Mouse (Mus musculus): ENCODE measurements around the gene Cyp4b1. TPM values are rescaled to one million over a fixed set of nuclear protein-coding genes. Genes with fewer than 3 reads are reported as not detected.

Cyp4b1 gene
- total and polyA plus RNA-seq, 3 experiments: 32.6 to 41.4 (median 41.1) TPM

Other genes starting within 250 kb of the Cyp4b1 start
- not detected for gene Cyp4a12b, start 236.1 kb downstream of the Cyp4b1 start, total RNA-seq (2021)
- gene Cyp4a12b, start 236.1 kb downstream of the Cyp4b1 start, polyA plus RNA-seq (2012; rRNA removed): not detected in 2 replicates
- gene Cyp4a30b, start 195.1 kb downstream of the Cyp4b1 start, total RNA-seq (2021): not detected
- gene Cyp4a30b, start 195.1 kb downstream of the Cyp4b1 start, polyA plus RNA-seq (2012; rRNA removed): not detected in 2 replicates
- 1 to 10 TPM in 1 of 2 experiments, not detected in 1; 1.1 TPM for gene Cyp4a14, start 151.6 kb downstream of the Cyp4b1 start, total RNA-seq (2021)
- 0.09 TPM in 1 of 2 replicates, not detected in the other for gene Cyp4a14, start 151.6 kb downstream of the Cyp4b1 start, polyA plus RNA-seq (2012; rRNA removed)
- gene Cyp4a10, start 129.5 kb downstream of the Cyp4b1 start, total RNA-seq (2021): 1 to 10 TPM in 1 of 2 experiments, under 1 TPM in 1; 0.17 to 2.6 TPM
- gene Cyp4a10, start 129.5 kb downstream of the Cyp4b1 start, polyA plus RNA-seq (2012; rRNA removed): 0.12 TPM in 1 of 2 replicates, not detected in the other
- gene Cyp4a31, start 84.1 kb downstream of the Cyp4b1 start, total RNA-seq (2021): not detected
- not detected in 2 replicates for gene Cyp4a31, start 84.1 kb downstream of the Cyp4b1 start, polyA plus RNA-seq (2012; rRNA removed)
- gene Cyp4a32, start 46.8 kb downstream of the Cyp4b1 start, total RNA-seq (2021): under 1 TPM; 0.21 to 0.98 TPM
- not detected in 2 replicates for gene Cyp4a32, start 46.8 kb downstream of the Cyp4b1 start, polyA plus RNA-seq (2012; rRNA removed)
- 10 to 100 TPM; 82.3 to 86.1 TPM for gene Efcab14, start 90.0 kb upstream of the Cyp4b1 start, total RNA-seq (2021)
- gene Efcab14, start 90.0 kb upstream of the Cyp4b1 start, polyA plus RNA-seq (2012; rRNA removed): 29.4 and 31.3 TPM in 2 replicates
- 1 to 10 TPM; 1.6 to 6.5 TPM for gene Tex38, start 133.3 kb upstream of the Cyp4b1 start, total RNA-seq (2021)
- 0.38 and 1.1 TPM in 2 replicates for gene Tex38, start 133.3 kb upstream of the Cyp4b1 start, polyA plus RNA-seq (2012; rRNA removed)
- gene Atpaf1, start 137.1 kb upstream of the Cyp4b1 start, total RNA-seq (2021): 10 to 100 TPM; 41.9 to 72.8 TPM
- 90.6 and 92.6 TPM in 2 replicates for gene Atpaf1, start 137.1 kb upstream of the Cyp4b1 start, polyA plus RNA-seq (2012; rRNA removed)
- 10 to 100 TPM; 11.0 to 13.2 TPM for gene Mob3c, start 180.4 kb upstream of the Cyp4b1 start, total RNA-seq (2021)
- 37.9 and 39.5 TPM in 2 replicates for gene Mob3c, start 180.4 kb upstream of the Cyp4b1 start, polyA plus RNA-seq (2012; rRNA removed)
- gene Mknk1, start 191.5 kb upstream of the Cyp4b1 start, total RNA-seq (2021): 10 to 100 TPM; 36.4 to 41.6 TPM
- gene Mknk1, start 191.5 kb upstream of the Cyp4b1 start, polyA plus RNA-seq (2012; rRNA removed): 47.0 and 60.2 TPM in 2 replicates
- not detected for gene Kncn, start 236.7 kb upstream of the Cyp4b1 start, total RNA-seq (2021)
- gene Kncn, start 236.7 kb upstream of the Cyp4b1 start, polyA plus RNA-seq (2012; rRNA removed): 0.10 TPM in 1 of 2 replicates, not detected in the other
- not detected for gene 6430628N08Rik, start 242.9 kb upstream of the Cyp4b1 start, total RNA-seq (2021)
- gene 6430628N08Rik, start 242.9 kb upstream of the Cyp4b1 start, polyA plus RNA-seq (2012; rRNA removed): not detected in 2 replicates

Data from adrenal gland, adult 2 months (tissue).